8 mouse cellular contexts compared by ENCODE assay signal in the genomic region with DNA sequence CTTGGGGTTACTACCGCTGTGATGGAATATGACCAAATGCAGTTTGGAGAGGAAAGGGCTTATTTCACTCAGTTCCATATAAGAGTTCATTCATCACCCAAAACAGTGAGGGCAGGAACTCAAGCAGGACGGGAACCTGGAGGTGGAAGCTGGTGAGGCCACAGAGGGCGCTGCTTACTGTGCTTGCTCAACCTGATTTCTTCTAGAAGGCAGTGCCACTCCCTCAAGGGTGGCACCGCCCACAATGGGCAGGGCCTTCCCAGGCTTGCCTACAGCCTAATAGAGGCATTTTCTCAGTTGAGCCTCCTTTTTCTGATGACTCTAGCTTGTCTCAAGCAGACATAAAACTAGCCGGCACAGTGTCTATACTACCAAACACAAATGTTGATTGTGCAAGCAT. TPM values are rescaled to one million over a fixed set of nuclear protein-coding genes. Genes with fewer than 3 reads are reported as not detected.
DNase-seq lines count a peak whose midpoint lies in the region; ATAC-seq and TF ChIP-seq lines count a peak whose summit lies in the region.
"Had no signal": no experiment of that assay in that cellular context is flagged by ENCODE, and none has a peak within 500 bp of the region (broad histone marks: within the 10 kb centered on the region; RNA-seq: fewer than 3 reads in every experiment).

No protein-coding gene starts in this region.

- DNase-seq in ovary, postnatal 36 days (ENCODE audit: low spot score), result peak; percentile 52
- no peak for DNase-seq in ovary, adult 18-20 months (ENCODE audit: low spot score)
- DNase-seq in adipocyte (ENCODE audit: low spot score), result peak; percentile 92
- peak; percentile 12 to 17 for DNase-seq in gastrocnemius, adult 8-10 months (ENCODE audit: low spot score in 2 of 2)
- peak; percentile 47 to 62 for DNase-seq in spleen, adult 2 months (ENCODE audit: low read depth in 1 of 2, low spot score in 2 of 2)
- no peak for DNase-seq in forebrain, embryonic 11.5 days (ENCODE audit: low spot score)

- no peak overlapping the region for H3K9ac ChIP-seq in liver, embryonic 16.5 days (ENCODE audit: low read depth, low read length)
- H3K9ac ChIP-seq in forebrain, embryonic 11.5 days (ENCODE audit: low read length), result no peak overlapping the region

- H3K27me3 ChIP-seq in liver, embryonic 16.5 days (ENCODE audit: control insufficient read depth, insufficient read depth, low read depth, low read length), result no peaks in the 10 kb centered on the region
- H3K27me3 ChIP-seq in spleen, adult 2 months (ENCODE audit: control insufficient read depth, insufficient read depth, low read length), result no peaks in the 10 kb centered on the region
- no peaks in the 10 kb centered on the region for H3K27me3 ChIP-seq in forebrain, embryonic 11.5 days (ENCODE audit: control insufficient read depth, insufficient read depth, low read length)

- no peak overlapping the region for H3K4me2 ChIP-seq in liver, embryonic 16.5 days (ENCODE audit: low read depth, low read length)
- H3K4me2 ChIP-seq in forebrain, embryonic 11.5 days (ENCODE audit: low read depth, low read length, severe bottlenecking), result no peak overlapping the region

- peak; percentile 83 for ATAC-seq in liver, embryonic 16.5 days (ENCODE audit: low read depth)
- no peak for ATAC-seq in forebrain, embryonic 11.5 days (replicated peaks; ENCODE audit: low FRiP score)

- no peak overlapping the region for H3K4me3 ChIP-seq in liver, embryonic 16.5 days (ENCODE audit: low read depth, low read length)
- no peak overlapping the region for H3K4me3 ChIP-seq in spleen, adult 2 months (ENCODE audit: extremely low read depth, insufficient read depth, insufficient read length)
- H3K4me3 ChIP-seq in forebrain, embryonic 11.5 days (ENCODE audit: low read depth, low read length), result no peak overlapping the region

- no peak overlapping the region for H3K27ac ChIP-seq in liver, embryonic 16.5 days (ENCODE audit: low read length)
- H3K27ac ChIP-seq in spleen, adult 2 months (ENCODE audit: insufficient read depth, low read length), result no peak overlapping the region
- no peak overlapping the region for H3K27ac ChIP-seq in forebrain, embryonic 11.5 days (ENCODE audit: low read depth, low read length)

- H3K4me1 ChIP-seq in liver, embryonic 16.5 days (ENCODE audit: control insufficient read depth, low read depth, low read length), result no peaks in the 10 kb centered on the region; the same call in 1 of the 2 replicates
- no peaks in the 10 kb centered on the region for H3K4me1 ChIP-seq in spleen, adult 2 months (ENCODE audit: control insufficient read depth, insufficient read depth, insufficient read length)
- no peaks in the 10 kb centered on the region for H3K4me1 ChIP-seq in forebrain, embryonic 11.5 days (replicated peaks; ENCODE audit: control insufficient read depth, insufficient read depth, low read length)

- no peak for TF ChIP-seq POLR2A in spleen, adult 2 months (IDR thresholded peaks at IDR 0.05; ENCODE audit: low read depth, low read length)

- peak; percentile 45; the same call in 1 of the 2 replicates for TF ChIP-seq CTCF in spleen, adult 2 months (IDR thresholded peaks at IDR 0.05; ENCODE audit: extremely low read depth, insufficient read depth, insufficient read length, insufficient replicate concordance)

- no peaks in the 10 kb centered on the region for H3K9me3 ChIP-seq in liver, embryonic 16.5 days (replicated peaks; ENCODE audit: control insufficient read depth, low read length)
- H3K9me3 ChIP-seq in forebrain, embryonic 11.5 days (ENCODE audit: control insufficient read depth, low read length), result no peaks in the 10 kb centered on the region

- WGBS in liver, embryonic 16.5 days (ENCODE audit: insufficient replicate concordance), result 14% methylated on average over 5 of the region's 5 CpGs
- 31% methylated on average over 5 of the region's 5 CpGs for WGBS in spleen, adult 2 months
- WGBS in forebrain, embryonic 11.5 days, result 28% methylated on average over 5 of the region's 5 CpGs

- 0 out of 2 replicates have a peak, but pooled peaks cover 6% of the 10 kb centered on the region for H3K36me3 ChIP-seq in liver, embryonic 16.5 days (ENCODE audit: control insufficient read depth, insufficient read depth)
- H3K36me3 ChIP-seq in spleen, adult 2 months (ENCODE audit: control insufficient read depth, insufficient read depth, low read length), result peaks cover 17% of the 10 kb centered on the region
- no peaks in the 10 kb centered on the region for H3K36me3 ChIP-seq in forebrain, embryonic 11.5 days (ENCODE audit: control insufficient read depth, insufficient read depth, low read length)

RNA-seq across cellular contexts. Expression of gene Retn, which starts 9.8 kb away (rescaled TPM):
- 1 to 10 TPM; 1.3 to 8.8 (median 3.2) TPM for total RNA-seq in gastrocnemius, adult 8-10 months (2022)
- polyA plus RNA-seq in liver, embryonic 16.5 days (2015; fragmentation: Nextera tagmentation; extraction: Ambion mirVana), result 0.11 TPM in 1 of 2 replicates, not detected in the other
- 0.56 and 1.3 TPM in 2 replicates for polyA plus RNA-seq in spleen, adult 2 months (2012; rRNA removed)
- 0.41 and 0.68 TPM in 2 replicates for polyA plus RNA-seq in forebrain, embryonic 11.5 days (2014; fragmentation: Nextera tagmentation; extraction: Ambion mirVana)

RNA-seq across cellular contexts. Expression of gene Stxbp2, which starts 15.0 kb away (rescaled TPM):
- total RNA-seq in gastrocnemius, adult 8-10 months (2022), result 1 to 10 TPM; 2.6 to 6.3 (median 3.8) TPM
- 48.6 and 50.9 TPM in 2 replicates for polyA plus RNA-seq in liver, embryonic 16.5 days (2015; fragmentation: Nextera tagmentation; extraction: Ambion mirVana)
- polyA plus RNA-seq in spleen, adult 2 months (2012; rRNA removed), result 129 and 145 TPM in 2 replicates
- 36.7 and 37.2 TPM in 2 replicates for polyA plus RNA-seq in forebrain, embryonic 11.5 days (2014; fragmentation: Nextera tagmentation; extraction: Ambion mirVana)

RNA-seq across cellular contexts. Expression of gene Mcemp1, which starts 19.8 kb away (rescaled TPM):
- not detected for total RNA-seq in gastrocnemius, adult 8-10 months (2022)
- 7.7 and 8.2 TPM in 2 replicates for polyA plus RNA-seq in liver, embryonic 16.5 days (2015; fragmentation: Nextera tagmentation; extraction: Ambion mirVana)
- 4.1 and 5.3 TPM in 2 replicates for polyA plus RNA-seq in spleen, adult 2 months (2012; rRNA removed)
- 0.29 TPM in 1 of 2 replicates, not detected in the other for polyA plus RNA-seq in forebrain, embryonic 11.5 days (2014; fragmentation: Nextera tagmentation; extraction: Ambion mirVana)
- total RNA-seq: gastrocnemius, postnatal 36 days had no signal

RNA-seq across cellular contexts. Expression of gene Pcp2, which starts 20.5 kb away (rescaled TPM):
- total RNA-seq in gastrocnemius, adult 8-10 months (2022), result not detected
- 0.07 TPM in 1 of 2 replicates, not detected in the other for polyA plus RNA-seq in liver, embryonic 16.5 days (2015; fragmentation: Nextera tagmentation; extraction: Ambion mirVana)
- polyA plus RNA-seq in spleen, adult 2 months (2012; rRNA removed), result not detected in 2 replicates
- 0.51 TPM in 1 of 2 replicates, not detected in the other for polyA plus RNA-seq in forebrain, embryonic 11.5 days (2014; fragmentation: Nextera tagmentation; extraction: Ambion mirVana)
- total RNA-seq: gastrocnemius, postnatal 36 days had no signal

RNA-seq across cellular contexts. Expression of gene Pet100, which starts 24.5 kb away (rescaled TPM):
- total RNA-seq in gastrocnemius, adult 8-10 months (2022), result 10 to 100 TPM; 80.6 to 87.8 (median 85.1) TPM
- polyA plus RNA-seq in liver, embryonic 16.5 days (2015; fragmentation: Nextera tagmentation; extraction: Ambion mirVana), result 76.2 and 80.9 TPM in 2 replicates
- 1.6 and 3.3 TPM in 2 replicates for polyA plus RNA-seq in spleen, adult 2 months (2012; rRNA removed)
- 88.2 and 93.2 TPM in 2 replicates for polyA plus RNA-seq in forebrain, embryonic 11.5 days (2014; fragmentation: Nextera tagmentation; extraction: Ambion mirVana)

Comparison
In these comparisons a context has a peak if more than half of its experiments do, and no peak if none do; other contexts are left out.
1. DNase-seq: peak in ovary, postnatal 36 days (single experiment), adipocyte (single experiment), gastrocnemius, adult 8-10 months (2 of 2) and spleen, adult 2 months (2 of 2); none in ovary, adult 18-20 months (single experiment) and forebrain, embryonic 11.5 days (single experiment).